Mouse (Mus musculus) heart, embryonic 13.5 days (tissue): Measurements from ENCODE around the gene Isy1. TPM values are rescaled to one million over a fixed set of nuclear protein-coding genes. Genes with fewer than 3 reads are reported as not detected.

Experiments used
- ATAC-seq: fragments of 200-750 bp; cut with Nextera tagmentation; 2 replicates; pipeline ENCODE4 v1.8.0; 2017; ENCODE audit warnings: moderate TSS enrichment; ENCODE audit not compliant: insufficient number of reproducible peaks, low FRiP score, low TSS enrichment; ENCODE audit errors: extremely low read depth
- H3K27ac ChIP-seq: fragments of 300-500 bp; sonication (generic); replicated peaks from 2 replicates; pipeline ENCODE4 v1.5.1; 2015; ENCODE audit warnings: moderate library complexity, mild to moderate bottlenecking, inconsistent platforms
- H3K27me3 ChIP-seq: fragments of 300-500 bp; sonication (generic); replicated peaks from 2 replicates; pipeline ENCODE4 v1.6.1; 2015; ENCODE audit warnings: mild to moderate bottlenecking, inconsistent platforms
- H3K36me3 ChIP-seq: fragments of 300-500 bp; sonication (generic); 2 replicates; pipeline ENCODE4 v1.6.1; 2015; ENCODE audit warnings: mild to moderate bottlenecking, inconsistent platforms
- H3K4me1 ChIP-seq: fragments of 300-500 bp; sonication (generic); 2 replicates; pipeline ENCODE4 v1.6.1; 2015; ENCODE audit warnings: inconsistent platforms
- H3K4me2 ChIP-seq: fragments of 300-500 bp; sonication (generic); 2 replicates; pipeline ENCODE4 v1.6.1; 2015; ENCODE audit warnings: inconsistent platforms, mild to moderate bottlenecking, moderate library complexity
- H3K4me3 ChIP-seq: fragments of 300-500 bp; sonication (generic); 2 replicates; pipeline ENCODE4 v1.5.1; 2015; ENCODE audit warnings: moderate library complexity, mild to moderate bottlenecking, inconsistent platforms
- H3K9ac ChIP-seq: fragments of 300-500 bp; sonication (generic); 2 replicates; pipeline ENCODE4 v1.6.1; 2015; ENCODE audit warnings: inconsistent platforms, mild to moderate bottlenecking, moderate library complexity
- H3K9me3 ChIP-seq: fragments of 300-500 bp; sonication (generic); 2 replicates; pipeline ENCODE4 v1.6.1; 2016; ENCODE audit warnings: inconsistent platforms
- WGBS: fragments of 180-500 bp; shearing (Covaris S2); methylation state at CpG from one replicate; pipeline ENCODE4 v1.1.7; 2015; ENCODE audit warnings: mixed read lengths; 5-methylcytosine and 5-hydroxymethylcytosine counted together
- polyA plus RNA-seq: library from polyadenylated mRNA; unstranded; fragments of >200 nt; fragmentation: Nextera tagmentation; extraction: Ambion mirVana; gene quantifications from 2 replicates; pipeline ENCODE4 v1.2.1, GENCODE M21; 2015

Gene Isy1
- polyA plus RNA-seq = 22.1 and 25.4 TPM in 2 replicates

GRCm38 (mm10) chr6:87838551-87839197 is at the start of gene Isy1:
Isy1 (minus strand) TSS chr6:87838798.
- no peaks in the 10 kb centered on the region for H3K27me3 ChIP-seq
- ATAC-seq = peak; percentile 84
- peak within 1 kb of the TSS; percentile 94 for H3K9ac ChIP-seq
- peak within 1 kb of the TSS; percentile 97 for H3K27ac ChIP-seq
- peaks cover 53% of the 10 kb centered on the region for H3K36me3 ChIP-seq
- peak within 1 kb of the TSS; percentile 87 for H3K4me3 ChIP-seq
- H3K9me3 ChIP-seq = no peaks in the 10 kb centered on the region
- H3K4me1 ChIP-seq = peaks cover 18% of the 10 kb centered on the region
- under 1% methylated on average over 46 of the region's 46 CpGs for WGBS
- peak within 1 kb of the TSS; percentile 87 for H3K4me2 ChIP-seq

DNA sequence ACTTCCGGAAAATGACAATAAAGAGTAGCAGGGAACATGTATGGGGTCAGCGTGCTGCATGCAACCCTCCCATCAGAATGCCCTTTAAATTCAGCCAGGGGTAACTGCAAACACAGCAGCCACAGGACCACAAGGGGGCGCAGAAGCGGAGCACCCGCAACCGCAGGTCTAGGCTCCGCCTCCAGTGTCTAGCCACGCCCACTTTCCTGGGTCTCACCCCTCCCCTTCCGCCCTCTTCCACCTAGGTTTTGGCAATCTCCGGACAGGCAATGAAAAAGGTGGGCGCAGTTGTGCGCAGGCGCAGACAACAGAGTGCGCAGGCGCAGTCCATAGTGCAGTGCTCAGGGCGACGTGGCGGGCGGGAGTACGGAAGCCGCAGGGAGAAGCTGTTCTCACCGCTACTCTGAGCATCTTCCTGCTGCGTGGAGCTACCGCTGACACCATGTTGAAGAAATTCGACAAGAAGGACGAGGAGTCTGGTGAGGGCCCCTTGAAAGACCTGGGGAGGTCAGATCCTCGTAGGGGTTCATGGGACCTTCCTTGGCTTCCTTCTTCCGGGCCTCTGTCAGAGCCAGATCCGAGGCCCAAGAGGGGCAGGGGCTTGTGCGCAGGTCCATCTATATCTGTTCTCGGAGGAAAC is 49.1 kb upstream of the Isy1 start, which contains the start of gene Copg1:
Copg1 (plus strand) TSS at position 221 of the 640 bp plus-strand sequence.
- Histone ChIP-seq H3K27me3 (no peaks in the 10 kb centered on the region), H3K9me3 (no peaks in the 10 kb centered on the region), H3K36me3 (peaks cover 41% of the 10 kb centered on the region), H3K27ac (peak within 1 kb of the TSS; percentile 83), H3K4me2 (peak within 1 kb of the TSS; percentile 80), H3K9ac (peak within 1 kb of the TSS; percentile 96), H3K4me3 (peak within 1 kb of the TSS; percentile 83), H3K4me1 (peaks cover 13% of the 10 kb centered on the region)
- WGBS = under 1% methylated on average over 31 of the region's 31 CpGs
- ATAC-seq = peak; percentile 98

DNA sequence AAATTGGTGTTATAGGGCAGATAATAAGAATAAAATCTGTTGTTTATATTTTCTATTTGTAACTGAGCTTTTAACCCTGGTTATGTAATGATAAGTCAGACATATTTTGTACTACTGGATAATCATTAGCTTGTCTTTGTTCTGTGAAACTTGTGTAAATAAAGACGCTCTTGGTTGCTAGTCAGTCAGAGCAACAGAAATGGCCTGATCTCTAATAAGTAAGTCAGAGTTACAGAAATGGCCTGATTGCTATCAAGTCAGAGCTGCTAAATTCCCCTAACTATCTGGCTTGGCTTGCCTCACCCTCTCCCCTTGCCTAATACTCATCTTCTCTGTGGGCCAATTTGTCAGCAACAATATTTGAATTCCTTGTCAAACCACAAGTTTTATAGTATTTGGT is 48.1 kb upstream of the Isy1 start:
- Histone ChIP-seq H3K4me3 (no peak overlapping the region), H3K27me3 (no peaks in the 10 kb centered on the region), H3K4me2 (no peak overlapping the region), H3K9ac (no peak overlapping the region), H3K27ac (0 out of 2 replicates have a peak overlapping the region, but pooled peaks have one; percentile 42), H3K4me1 (peaks cover 13% of the 10 kb centered on the region), H3K36me3 (peaks cover 31% of the 10 kb centered on the region), H3K9me3 (no peaks in the 10 kb centered on the region)
- 68% methylated on average over 1 of the region's 1 CpGs for WGBS
- ATAC-seq = no peak

DNA sequence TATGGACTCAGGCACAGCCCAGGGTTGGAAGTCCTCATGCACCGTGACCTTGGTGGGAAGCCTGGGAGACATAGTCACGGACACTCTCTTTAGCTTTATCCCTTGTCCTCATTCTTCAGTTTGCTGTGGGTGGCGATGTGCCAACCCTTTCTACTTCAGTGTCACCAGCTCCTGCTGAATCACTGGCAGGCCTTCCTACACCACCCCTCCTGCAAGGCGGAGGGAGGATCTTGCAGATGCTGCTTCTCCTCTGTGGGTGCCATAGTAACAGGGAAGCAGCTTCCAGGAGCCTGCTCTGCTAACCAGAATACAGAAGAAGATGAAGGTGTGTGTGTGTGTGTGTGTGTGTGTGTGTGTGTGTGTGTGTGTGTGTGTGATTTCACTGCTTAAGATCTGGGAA is 44.2 kb upstream of the Isy1 start:
- H3K27me3 ChIP-seq = no peaks in the 10 kb centered on the region
- H3K4me3 ChIP-seq = no peak overlapping the region
- H3K27ac ChIP-seq = no peak overlapping the region
- no peaks in the 10 kb centered on the region for H3K9me3 ChIP-seq
- 0 out of 2 replicates have a peak, but pooled peaks cover 3% of the 10 kb centered on the region for H3K4me1 ChIP-seq
- H3K9ac ChIP-seq = no peak overlapping the region
- no peaks in the 10 kb centered on the region for H3K36me3 ChIP-seq
- H3K4me2 ChIP-seq = no peak overlapping the region
- 58% methylated on average over 4 of the region's 4 CpGs for WGBS
- ATAC-seq = no peak

GRCm38 (mm10) chr6:87882221-87882620 is 43.6 kb upstream of the Isy1 start:
- 0 out of 2 replicates have a peak, but pooled peaks cover under 1% of the 10 kb centered on the region for H3K4me1 ChIP-seq
- WGBS = 61% methylated on average over 3 of the region's 3 CpGs
- no peak overlapping the region for H3K9ac ChIP-seq
- no peak for ATAC-seq
- H3K4me2 ChIP-seq = no peak overlapping the region
- H3K9me3 ChIP-seq = no peaks in the 10 kb centered on the region
- no peak overlapping the region for H3K4me3 ChIP-seq
- no peak overlapping the region for H3K27ac ChIP-seq
- H3K27me3 ChIP-seq = no peaks in the 10 kb centered on the region
- H3K36me3 ChIP-seq = no peaks in the 10 kb centered on the region

DNA sequence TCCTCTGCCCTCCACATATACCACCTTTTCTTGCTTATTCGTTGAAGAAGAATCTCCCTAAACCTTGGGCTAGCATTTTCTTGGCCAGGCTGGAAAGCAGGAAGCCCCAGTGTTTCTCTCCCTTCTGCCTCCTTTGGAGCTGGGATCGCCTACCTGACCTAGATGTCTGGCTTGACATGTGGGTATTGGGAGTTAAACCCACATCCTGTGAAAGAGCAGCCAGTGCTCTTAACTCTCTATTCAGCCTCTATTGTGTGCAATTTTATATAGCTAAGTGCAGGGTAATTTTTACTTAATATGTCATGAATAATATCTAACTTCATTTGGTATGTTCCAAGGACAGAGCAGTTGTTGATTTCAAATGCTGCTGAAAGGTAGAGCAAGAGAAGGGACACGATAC is 41.0 kb upstream of the Isy1 start:
- H3K27me3 ChIP-seq = no peaks in the 10 kb centered on the region
- no peak for ATAC-seq
- no peak overlapping the region for H3K4me2 ChIP-seq
- H3K27ac ChIP-seq = no peak overlapping the region
- H3K4me3 ChIP-seq = no peak overlapping the region
- no peak overlapping the region for H3K9ac ChIP-seq
- WGBS = 62% methylated on average over 3 of the region's 3 CpGs
- H3K9me3 ChIP-seq = no peaks in the 10 kb centered on the region
- H3K36me3 ChIP-seq = no peaks in the 10 kb centered on the region
- H3K4me1 ChIP-seq = no peaks in the 10 kb centered on the region

DNA sequence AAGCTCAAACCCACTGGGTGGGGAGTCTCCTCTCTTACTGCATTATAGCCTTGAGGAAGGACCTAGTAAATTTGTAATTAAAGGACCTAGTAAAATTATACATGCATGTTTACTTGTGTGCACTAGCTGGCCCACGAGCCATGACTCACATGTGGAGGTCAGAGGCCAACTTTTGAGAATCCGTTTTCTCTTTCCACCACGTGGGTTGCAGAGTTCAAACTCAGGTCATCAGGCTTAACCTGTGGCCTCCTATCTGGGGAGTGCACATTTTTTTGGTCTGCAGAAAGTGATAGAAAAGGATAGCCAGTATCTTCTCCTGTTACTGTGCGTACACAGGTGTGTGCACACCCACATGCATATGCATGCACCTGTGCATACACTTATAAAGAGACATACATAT is 40.4 kb upstream of the Isy1 start:
- Histone ChIP-seq H3K27ac (no peak overlapping the region), H3K27me3 (no peaks in the 10 kb centered on the region), H3K4me2 (no peak overlapping the region), H3K4me3 (no peak overlapping the region), H3K9ac (no peak overlapping the region), H3K9me3 (no peaks in the 10 kb centered on the region), H3K4me1 (no peaks in the 10 kb centered on the region), H3K36me3 (no peaks in the 10 kb centered on the region)
- 34% methylated on average over 4 of the region's 4 CpGs for WGBS
- ATAC-seq = no peak

DNA sequence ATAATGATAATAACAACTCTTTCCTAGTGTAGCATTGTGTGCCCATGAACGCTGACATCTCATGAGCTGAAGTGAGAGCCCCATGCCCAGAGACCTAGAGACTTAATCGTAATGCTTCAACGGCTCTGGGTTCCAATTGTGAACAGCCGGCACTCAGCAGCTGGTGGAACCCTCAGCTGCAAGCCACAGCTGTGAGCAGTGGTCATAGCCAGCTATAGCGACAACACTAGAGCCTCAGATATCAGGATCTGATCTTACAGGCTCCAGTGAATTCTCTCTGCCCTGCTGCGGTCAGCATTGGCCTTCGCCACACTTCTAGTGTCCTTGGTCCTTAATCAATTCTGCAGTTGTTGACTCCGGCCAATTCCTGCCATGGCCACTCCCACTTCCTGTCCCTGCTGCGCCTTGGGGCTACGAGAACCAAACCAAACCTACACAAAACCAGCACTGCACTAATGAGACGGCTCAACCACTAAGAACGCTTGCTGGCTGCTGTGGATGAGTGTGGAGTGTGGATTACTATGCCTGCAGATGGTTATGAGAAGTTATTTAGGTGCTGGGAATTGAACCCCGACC is 37.6 kb upstream of the Isy1 start:
- no peaks in the 10 kb centered on the region for H3K4me1 ChIP-seq
- 69% methylated on average over 13 of the region's 13 CpGs for WGBS
- H3K27me3 ChIP-seq = no peaks in the 10 kb centered on the region
- no peak overlapping the region for H3K4me3 ChIP-seq
- H3K4me2 ChIP-seq = 0 out of 2 replicates have a peak overlapping the region, but pooled peaks have one; percentile 18
- no peak overlapping the region; the same call in 1 of the 2 replicates for H3K27ac ChIP-seq
- no peak for ATAC-seq
- H3K9me3 ChIP-seq = no peaks in the 10 kb centered on the region
- H3K36me3 ChIP-seq = no peaks in the 10 kb centered on the region
- no peak overlapping the region for H3K9ac ChIP-seq

DNA sequence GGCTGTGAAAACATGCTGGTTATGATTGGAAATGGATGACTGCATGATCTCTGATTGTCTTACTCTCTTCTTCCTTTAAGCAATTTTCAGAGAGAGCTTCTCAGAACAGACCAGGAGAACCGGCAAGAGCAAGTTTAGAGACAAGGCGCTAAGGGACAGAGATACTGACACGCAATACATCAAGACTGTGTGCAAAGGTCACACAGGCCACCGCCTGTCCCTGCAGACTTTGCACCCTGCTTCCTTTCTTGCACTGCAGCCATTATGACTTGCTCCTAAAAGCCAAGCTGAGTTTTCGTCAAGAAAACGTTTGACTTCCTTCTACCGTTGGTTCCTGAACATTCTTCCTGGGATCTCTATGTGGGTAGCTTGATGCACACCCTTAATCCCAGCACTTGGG is 37.0 kb upstream of the Isy1 start:
- H3K9me3 ChIP-seq = no peaks in the 10 kb centered on the region
- no peak for ATAC-seq
- no peak overlapping the region for H3K27ac ChIP-seq
- H3K4me1 ChIP-seq = no peaks in the 10 kb centered on the region
- H3K4me3 ChIP-seq = no peak overlapping the region
- no peaks in the 10 kb centered on the region for H3K36me3 ChIP-seq
- no peaks in the 10 kb centered on the region for H3K27me3 ChIP-seq
- WGBS = 84% methylated on average over 7 of the region's 7 CpGs
- H3K4me2 ChIP-seq = no peak overlapping the region
- no peak overlapping the region for H3K9ac ChIP-seq

DNA sequence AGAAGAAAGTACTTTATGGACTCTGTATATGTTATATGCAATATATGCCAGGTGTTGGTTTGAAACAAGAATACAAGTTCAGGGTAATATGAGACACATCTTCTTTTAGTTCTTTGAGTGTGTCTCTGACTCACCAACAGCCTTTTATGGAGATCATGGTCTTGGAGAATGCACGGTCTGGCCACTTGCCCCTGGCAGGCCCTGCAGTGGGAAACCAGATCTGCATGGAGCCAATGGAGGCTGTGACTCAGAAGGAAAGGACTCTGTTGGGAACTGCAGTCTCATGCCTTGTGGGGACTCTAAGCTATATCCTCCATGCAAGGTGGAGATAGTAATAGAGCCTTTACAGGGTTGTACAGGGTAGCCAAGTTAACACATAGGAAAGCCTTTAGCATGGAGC is 36.5 kb upstream of the Isy1 start:
- WGBS = 70% methylated on average over 1 of the region's 1 CpGs
- H3K9ac ChIP-seq = no peak overlapping the region

GRCm38 (mm10) chr6:87873963-87874362 is 35.4 kb upstream of the Isy1 start:
- Histone ChIP-seq H3K9ac (no peak overlapping the region), H3K4me3 (no peak overlapping the region), H3K27me3 (no peaks in the 10 kb centered on the region), H3K4me1 (peaks cover 6% of the 10 kb centered on the region), H3K36me3 (no peaks in the 10 kb centered on the region), H3K9me3 (no peaks in the 10 kb centered on the region), H3K4me2 (no peak overlapping the region), H3K27ac (no peak overlapping the region)
- no peak for ATAC-seq
- WGBS = 72% methylated on average over 2 of the region's 2 CpGs

More for the DNA sequence above, 36.5 kb upstream of the Isy1 start:
- Histone ChIP-seq H3K27ac (no peak overlapping the region), H3K4me1 (no peaks in the 10 kb centered on the region), H3K36me3 (no peaks in the 10 kb centered on the region), H3K9me3 (no peaks in the 10 kb centered on the region), H3K27me3 (no peaks in the 10 kb centered on the region), H3K4me2 (no peak overlapping the region), H3K4me3 (no peak overlapping the region)
- no peak for ATAC-seq
